ENCODE assay signal across 8 mouse cellular contexts in the genomic region with DNA sequence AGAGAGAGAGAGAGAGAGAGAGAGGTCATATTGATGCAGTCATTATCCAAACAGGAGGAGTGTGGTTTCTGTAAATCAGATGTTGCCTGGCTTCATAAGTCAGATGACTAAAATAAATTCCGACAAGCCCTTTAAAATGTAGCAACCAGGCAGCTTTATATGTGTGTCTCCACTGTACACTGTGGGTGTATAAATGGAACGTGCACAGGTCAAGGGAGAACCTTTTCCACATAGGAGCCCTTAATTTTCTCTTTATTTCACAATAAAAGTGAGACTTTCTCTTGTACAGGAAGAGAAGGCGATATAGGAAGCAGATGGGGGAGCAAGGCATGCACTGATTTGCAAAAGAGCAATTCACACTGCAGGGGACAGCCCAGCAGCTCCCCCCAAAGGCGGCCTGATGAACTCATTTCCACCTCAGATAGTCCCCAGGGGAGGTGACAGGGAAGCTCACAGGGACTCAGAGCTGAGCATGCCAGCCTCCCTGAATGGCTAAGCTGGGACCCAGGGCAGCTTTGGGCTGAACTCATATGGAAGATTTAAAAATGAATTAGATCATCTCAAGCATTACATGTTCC.
DNase-seq lines count a peak whose midpoint lies in the region.

No protein-coding gene starts in this region.

- DNase-seq in ovary, postnatal 36 days (ENCODE audit: low spot score): peak; percentile 35
- DNase-seq in ovary, postnatal 10 days (ENCODE audit: low spot score): no peak
- DNase-seq in embryo, embryonic 11 days: peak; percentile 83
- peak; percentile 39 to 64 for DNase-seq in heart, postnatal 10 days
- DNase-seq in layer of hippocampus, adult 9-11 months: peak; percentile 57
- peak; percentile 54 to 59 for DNase-seq in lung, postnatal 4 days
- peak; percentile 60 for DNase-seq in testis, postnatal 10 days (ENCODE audit: low spot score)
- no peak for DNase-seq in thymus, postnatal 14 days

- intact Hi-C loops in heart, postnatal 10 days (cut with DNase I): loop anchor here (10.0 kb wide), 1 partner anchor 1236 kb away; the partner anchor contains the start of gene Fat4

Comparison
In these comparisons a context has a peak if more than half of its experiments do, and no peak if none do; other contexts are left out.
1. DNase-seq: peak in ovary, postnatal 36 days (single experiment), embryo, embryonic 11 days (single experiment), heart, postnatal 10 days (2 of 2), layer of hippocampus, adult 9-11 months (single experiment), lung, postnatal 4 days (2 of 2) and testis, postnatal 10 days (single experiment); none in ovary, postnatal 10 days (single experiment) and thymus, postnatal 14 days (single experiment).